Mouse (Mus musculus) MEL (cell line): ENCODE results near the gene Krt13. TPM values are rescaled to one million over a fixed set of nuclear protein-coding genes. Genes with fewer than 3 reads are reported as not detected.

Experiments
- DNase-seq: peaks from one replicate; pipeline ENCODE4 v3.0.0; 2011; ENCODE audit warnings: low read depth, low spot score
- H3K27ac ChIP-seq: 2 replicates; pipeline ENCODE4 v1.5.1; 2012; ENCODE audit warnings: low read depth, mild to moderate bottlenecking, control low read depth, low read length, moderate library complexity; ENCODE audit not compliant: control insufficient read depth
- H3K27me3 ChIP-seq, 2 experiments: fragments of 150-350 bp in 1 of 2; sonication (generic) in 1 of 2; 2 replicates each; pipeline ENCODE4 v1.6.1; 2012; ENCODE audit warnings: low read length in 2 of 2, mild to moderate bottlenecking in 2 of 2, improper control_type of control experiment in 1 of 2, moderate library complexity in 1 of 2; ENCODE audit not compliant: insufficient read depth in 2 of 2, control insufficient read depth in 1 of 2
- H3K36me3 ChIP-seq, 2 experiments: 2 replicates each; pipeline ENCODE4 v1.6.1; 2012 to 2014; ENCODE audit warnings: low read length in 2 of 2, improper control_type of control experiment in 1 of 2, inconsistent platforms in 1 of 2, mild to moderate bottlenecking in 1 of 2; ENCODE audit not compliant: insufficient read depth in 2 of 2, control insufficient read depth in 1 of 2
- H3K4me1 ChIP-seq, 2 experiments: fragments of 150-350 bp in 1 of 2; sonication (generic) in 1 of 2; 2 replicates each; pipeline ENCODE4 v1.6.1; 2012; ENCODE audit warnings: low read length in 2 of 2, improper control_type of control experiment in 1 of 2, mild to moderate bottlenecking in 1 of 2; ENCODE audit not compliant: insufficient read depth in 2 of 2, control insufficient read depth in 1 of 2
- H3K4me3 ChIP-seq, 2 experiments: fragments of 150-350 bp in 1 of 2; sonication (generic) in 1 of 2; 2 replicates each; pipeline ENCODE4 v1.5.1; 2012; ENCODE audit warnings: low read depth in 2 of 2, low read length in 2 of 2, mild to moderate bottlenecking in 2 of 2, moderate library complexity in 2 of 2, control low read depth in 1 of 2, improper control_type of control experiment in 1 of 2; ENCODE audit not compliant: control insufficient read depth in 1 of 2, insufficient read depth in 1 of 2
- H3K79me2 ChIP-seq: 2 replicates; pipeline ENCODE4 v1.6.1; 2012; ENCODE audit warnings: mild to moderate bottlenecking, low read length, moderate library complexity; ENCODE audit not compliant: control insufficient read depth, poor library complexity, insufficient read depth
- H3K9ac ChIP-seq: 2 replicates; pipeline ENCODE4 v1.6.1; 2012; ENCODE audit warnings: low read depth, mild to moderate bottlenecking, control low read depth, low read length, moderate library complexity; ENCODE audit not compliant: control insufficient read depth, poor library complexity, severe bottlenecking
- H3K9me3 ChIP-seq: fragments of 150-350 bp; sonication (generic); replicated peaks from 2 replicates; pipeline ENCODE4 v1.6.1; 2012; ENCODE audit warnings: mild to moderate bottlenecking, low read length, improper control_type of control experiment, moderate library complexity; ENCODE audit not compliant: insufficient read depth
- BHLHE40 ChIP-seq: IDR thresholded peaks from 2 replicates; pipeline ENCODE4 v1.6.1; 2012; ENCODE audit warnings: low read depth, mild to moderate bottlenecking, inconsistent platforms, low read length, improper control_type of control experiment, borderline replicate concordance
- CHD1 ChIP-seq: IDR thresholded peaks from 2 replicates; pipeline ENCODE4 v1.6.1; 2012; ENCODE audit warnings: low read depth, mild to moderate bottlenecking, inconsistent platforms, low read length, improper control_type of control experiment
- CHD2 ChIP-seq: IDR thresholded peaks from 2 replicates; pipeline ENCODE4 v1.6.1; 2011; ENCODE audit warnings: low read length, improper control_type of control experiment
- ELF1 ChIP-seq: IDR thresholded peaks from 2 replicates; pipeline ENCODE4 v1.6.1; 2014; ENCODE audit warnings: low read depth, mild to moderate bottlenecking, inconsistent platforms, low read length, improper control_type of control experiment, moderate library complexity
- EP300 ChIP-seq, 2 experiments: IDR thresholded peaks; 2 replicates each; pipeline ENCODE4 v1.6.1; 2011; ENCODE audit warnings: improper control_type of control experiment in 2 of 2, low read length in 2 of 2, low read depth in 1 of 2, mild to moderate bottlenecking in 1 of 2
- ETS1 ChIP-seq: IDR thresholded peaks from 2 replicates; pipeline ENCODE4 v1.6.1; 2012; ENCODE audit warnings: low read depth, mild to moderate bottlenecking, inconsistent platforms, low read length, improper control_type of control experiment, moderate library complexity
- GABPA ChIP-seq: IDR thresholded peaks from 2 replicates; pipeline ENCODE4 v1.6.1; 2012; ENCODE audit warnings: low read depth, mild to moderate bottlenecking, inconsistent platforms, low read length, improper control_type of control experiment, moderate library complexity
- HCFC1 ChIP-seq: IDR thresholded peaks from 2 replicates; pipeline ENCODE4 v1.6.1; 2012; ENCODE audit warnings: low read depth, mild to moderate bottlenecking, inconsistent platforms, low read length, improper control_type of control experiment, moderate library complexity
- MAX ChIP-seq: IDR thresholded peaks from 2 replicates; pipeline ENCODE4 v1.6.1; 2011; ENCODE audit warnings: low read length, improper control_type of control experiment
- MAZ ChIP-seq: IDR thresholded peaks from 2 replicates; pipeline ENCODE4 v1.6.1; 2012; ENCODE audit warnings: low read depth, mild to moderate bottlenecking, inconsistent platforms, low read length, improper control_type of control experiment
- MEF2A ChIP-seq: IDR thresholded peaks from 2 replicates; pipeline ENCODE4 v1.6.1; 2014; ENCODE audit warnings: low read depth, mild to moderate bottlenecking, inconsistent platforms, low read length, improper control_type of control experiment; ENCODE audit not compliant: poor library complexity, insufficient replicate concordance, severe bottlenecking; ENCODE audit errors: extremely low read depth
- MYB ChIP-seq: IDR thresholded peaks from 2 replicates; pipeline ENCODE4 v1.6.1; 2011; ENCODE audit warnings: mild to moderate bottlenecking, low read depth, low read length, improper control_type of control experiment
- NELFE ChIP-seq: IDR thresholded peaks from 2 replicates; pipeline ENCODE4 v1.6.1; 2011; ENCODE audit warnings: low read depth, low read length, improper control_type of control experiment
- POLR2A ChIP-seq, 2 experiments: IDR thresholded peaks; 2 replicates each; pipeline ENCODE4 v1.6.1; 2011 to 2012; ENCODE audit warnings: low read length in 2 of 2, mild to moderate bottlenecking in 2 of 2, control low read depth in 1 of 2, improper control_type of control experiment in 1 of 2, low read depth in 1 of 2, moderate library complexity in 1 of 2; ENCODE audit not compliant: control insufficient read depth in 1 of 2, insufficient read depth in 1 of 2, poor library complexity in 1 of 2
- POLR2AphosphoS2 ChIP-seq: IDR thresholded peaks from 2 replicates; pipeline ENCODE4 v1.6.1; 2011; ENCODE audit warnings: low read length, improper control_type of control experiment
- RAD21 ChIP-seq: IDR thresholded peaks from 2 replicates; pipeline ENCODE4 v1.6.1; 2011; ENCODE audit warnings: mild to moderate bottlenecking, low read depth, low read length, improper control_type of control experiment
- RCOR1 ChIP-seq: IDR thresholded peaks from 2 replicates; pipeline ENCODE4 v1.6.1; 2012; ENCODE audit warnings: low read depth, mild to moderate bottlenecking, inconsistent platforms, low read length, improper control_type of control experiment
- TAL1 ChIP-seq: IDR thresholded peaks from 2 replicates; pipeline ENCODE4 v1.6.1; 2012; ENCODE audit warnings: mild to moderate bottlenecking, inconsistent platforms, low read length, moderate library complexity, mixed read lengths
- TCF12 ChIP-seq: IDR thresholded peaks from 2 replicates; pipeline ENCODE4 v1.6.1; 2014; ENCODE audit warnings: low read depth, mild to moderate bottlenecking, inconsistent platforms, low read length, improper control_type of control experiment, moderate library complexity
- UBTF ChIP-seq: IDR thresholded peaks from 2 replicates; pipeline ENCODE4 v1.6.1; 2012; ENCODE audit warnings: low read depth, mild to moderate bottlenecking, inconsistent platforms, low read length, improper control_type of control experiment, moderate library complexity, borderline replicate concordance; ENCODE audit not compliant: insufficient read depth
- ZC3H11A ChIP-seq: IDR thresholded peaks from 2 replicates; pipeline ENCODE4 v1.6.1; 2012; ENCODE audit warnings: low read depth, mild to moderate bottlenecking, inconsistent platforms, low read length, improper control_type of control experiment
- ZKSCAN1 ChIP-seq: IDR thresholded peaks from 2 replicates; pipeline ENCODE4 v1.6.1; 2012; ENCODE audit warnings: low read depth, mild to moderate bottlenecking, inconsistent platforms, low read length, improper control_type of control experiment, moderate library complexity
- ZMIZ1 ChIP-seq: IDR thresholded peaks from 2 replicates; pipeline ENCODE4 v1.6.1; 2012; ENCODE audit warnings: low read depth, mild to moderate bottlenecking, inconsistent platforms, low read length, improper control_type of control experiment, moderate library complexity
- ZNF384 ChIP-seq: IDR thresholded peaks from 2 replicates; pipeline ENCODE4 v1.6.1; 2012; ENCODE audit warnings: low read depth, mild to moderate bottlenecking, inconsistent platforms, low read length, improper control_type of control experiment
- polyA plus RNA-seq, 2 experiments: library from polyadenylated mRNA; stranded (reverse) in 1 of 2; unstranded in 1 of 2; fragments of >175 nt in 1 of 2; fragments of >200 nt in 1 of 2; gene quantifications; 2 replicates each; pipeline versions ENCODE4 v1.2.1 to v1.2.4; 2012; ENCODE audit warnings: low replicate concordance in 2 of 2, low read depth in 1 of 2; ENCODE audit not compliant: insufficient read length in 2 of 2, insufficient read depth in 1 of 2, missing spikeins in 1 of 2
- total RNA-seq: library from RNA; depleted of rRNA; stranded (reverse); fragments of 300-350 nt; gene quantifications from 2 replicates; pipeline ENCODE4 v1.2.3, GENCODE M21; 2012

The Krt13 gene
- total and polyA plus RNA-seq, 3 experiments: not detected

- H3K36me3 ChIP-seq: no peaks in the 10 kb centered on the region
- no peaks in the 10 kb centered on the region for H3K79me2 ChIP-seq
- no peaks in the 10 kb centered on the region for H3K4me1 ChIP-seq
- no peak overlapping the region for H3K4me3 ChIP-seq
- H3K9me3 ChIP-seq: no peaks in the 10 kb centered on the region
- no peak overlapping the region for H3K9ac ChIP-seq
- DNase-seq: no peak
- no peak for TF ChIP-seq RCOR1
- TF ChIP-seq ZNF384: no peak
- TF ChIP-seq ZMIZ1: no peak
- no peak for TF ChIP-seq ZC3H11A
- TF ChIP-seq BHLHE40: no peak
- TF ChIP-seq ZKSCAN1: no peak
- TF ChIP-seq TAL1: no peak
- TF ChIP-seq EP300 (IDR thresholded peaks at IDR 0.05; ENCODE audit: low read depth in 1 of 2, low read length in 2 of 2): no peak
- no peak for TF ChIP-seq NELFE
- TF ChIP-seq MAZ: no peak
- TF ChIP-seq UBTF: no peak
- TF ChIP-seq POLR2AphosphoS2: no peak
- no peak overlapping the region for H3K27ac ChIP-seq
- H3K27me3 ChIP-seq: no peaks in the 10 kb centered on the region
Measured at GRCm38 (mm10) chr11:100136559-100136958, 15.2 kb upstream of the Krt13 start.

GRCm38 (mm10) chr11:100135731-100136130, 14.4 kb upstream of the Krt13 start, which contains the start of gene Krt15:
Gene Krt15, minus strand, starts transcription at chr11:100135928.
- no peak within 1 kb of the TSS for H3K9ac ChIP-seq
- TF ChIP-seq RCOR1: no peak
- no peaks in the 10 kb centered on the region for H3K36me3 ChIP-seq
- DNase-seq: no peak
- H3K79me2 ChIP-seq: no peaks in the 10 kb centered on the region
- no peak within 1 kb of the TSS for H3K4me3 ChIP-seq
- no peaks in the 10 kb centered on the region for H3K9me3 ChIP-seq
- no peak within 1 kb of the TSS for H3K27ac ChIP-seq
- H3K27me3 ChIP-seq: no peaks in the 10 kb centered on the region
- no peaks in the 10 kb centered on the region for H3K4me1 ChIP-seq

GRCm38 (mm10) chr11:100124901-100125300, 3.5 kb upstream of the Krt13 start:
- H3K9ac ChIP-seq: no peak overlapping the region
- TF ChIP-seq BHLHE40 (no peak), MAZ (no peak), ZKSCAN1 (no peak), GABPA (no peak), ETS1 (no peak), RAD21 (no peak), TCF12 (no peak), MYB (no peak), ZNF384 (no peak), POLR2A (IDR thresholded peaks at IDR 0.05; ENCODE audit: control insufficient read depth in 1 of 2, insufficient read depth in 1 of 2, low read depth in 1 of 2, low read length in 2 of 2, poor library complexity in 1 of 2) (no peak), EP300 (IDR thresholded peaks at IDR 0.05; ENCODE audit: low read depth in 1 of 2, low read length in 2 of 2) (no peak), CHD2 (no peak), HCFC1 (no peak), MEF2A (no peak), MAX (no peak), CHD1 (no peak), ELF1 (no peak), ZC3H11A (no peak)
- no peaks in the 10 kb centered on the region for H3K4me1 ChIP-seq
- no peak overlapping the region for H3K27ac ChIP-seq
- DNase-seq: no peak
- no peaks in the 10 kb centered on the region for H3K36me3 ChIP-seq
- H3K4me3 ChIP-seq: no peak overlapping the region
- H3K9me3 ChIP-seq: no peaks in the 10 kb centered on the region
- H3K79me2 ChIP-seq: no peaks in the 10 kb centered on the region
- no peaks in the 10 kb centered on the region for H3K27me3 ChIP-seq
